ENCODE assay signal across 26 mouse cellular contexts in genomic region chr11:87965293-87965692, GRCm38 (mm10). TPM values are rescaled to one million over a fixed set of nuclear protein-coding genes. Genes with fewer than 3 reads are reported as not detected.
A peak's percentile ranks its signal among the peaks of the same experiment; 100 is the strongest.
DNase-seq lines count a peak whose midpoint lies in the region; ATAC-seq lines count a peak whose summit lies in the region.
"Had no signal": no experiment of that assay in that cellular context is flagged by ENCODE, and none has a peak within 500 bp of the region (broad histone marks: within the 10 kb centered on the region; RNA-seq: fewer than 3 reads in every experiment).

No protein-coding gene starts in this region.

- H3K27ac ChIP-seq in neural tube, embryonic 13.5 days (replicated peaks) = no peak overlapping the region
- H3K27ac ChIP-seq in forebrain, embryonic 11.5 days (ENCODE audit: low read depth, low read length) = no peak overlapping the region
- H3K27ac ChIP-seq: embryonic facial prominence, embryonic 13.5 days; heart, embryonic 13.5 days; hindbrain, embryonic 12.5 days; intestine, embryonic 15.5 days had no signal

- no peaks in the 10 kb centered on the region for H3K36me3 ChIP-seq in neural tube, embryonic 13.5 days
- H3K36me3 ChIP-seq in forebrain, embryonic 11.5 days (ENCODE audit: control insufficient read depth, insufficient read depth, low read length) = no peaks in the 10 kb centered on the region
- H3K36me3 ChIP-seq: embryonic facial prominence, embryonic 13.5 days; heart, embryonic 13.5 days; hindbrain, embryonic 12.5 days; intestine, embryonic 15.5 days had no signal

- DNase-seq in neural tube, embryonic 10.5 days (ENCODE audit: extremely low spot score, low spot score) = no peak
- DNase-seq in T-cell, adult 2 months (ENCODE audit: low spot score) = peak; percentile 31
- peak; percentile 63 for DNase-seq in naive thymus-derived CD4-positive, alpha-beta T cell, adult 2 months (ENCODE audit: low read depth)
- DNase-seq in forebrain, embryonic 11.5 days (ENCODE audit: low spot score) = no peak
- no peak for DNase-seq in gastrocnemius, adult 18-20 months (ENCODE audit: low spot score)
- DNase-seq in adrenal gland, postnatal 25 days = no peak
- DNase-seq: adrenal gland, adult 8-10 months; B cell, adult 2 months; cerebellum, adult 18-20 months; cerebellum, adult 9-11 months; cerebellum, postnatal 36 days; gastrocnemius, postnatal 36 days; heart, adult 11 months; heart, postnatal 4 days had no signal

- H3K4me1 ChIP-seq in neural tube, embryonic 13.5 days (replicated peaks) = peaks cover 16% of the 10 kb centered on the region
- H3K4me1 ChIP-seq in forebrain, embryonic 11.5 days (replicated peaks; ENCODE audit: control insufficient read depth, insufficient read depth, low read length) = 0 out of 2 replicates have a peak, but pooled peaks cover 3% of the 10 kb centered on the region
- H3K4me1 ChIP-seq: intestine, embryonic 15.5 days had no signal

- H3K4me2 ChIP-seq in neural tube, embryonic 13.5 days = no peak overlapping the region
- no peak overlapping the region for H3K4me2 ChIP-seq in forebrain, embryonic 11.5 days (ENCODE audit: low read depth, low read length, severe bottlenecking)
- H3K4me2 ChIP-seq: heart, embryonic 13.5 days; hindbrain, embryonic 12.5 days; intestine, embryonic 15.5 days had no signal

- 56% methylated on average over 3 of the region's 3 CpGs for WGBS in neural tube, embryonic 13.5 days
- WGBS in forebrain, embryonic 11.5 days = 35% methylated on average over 3 of the region's 3 CpGs

- H3K9ac ChIP-seq in neural tube, embryonic 13.5 days = 0 out of 2 replicates have a peak overlapping the region, but pooled peaks have one; percentile 22
- no peak overlapping the region for H3K9ac ChIP-seq in forebrain, embryonic 11.5 days (ENCODE audit: low read length)
- H3K9ac ChIP-seq: embryonic facial prominence, embryonic 13.5 days; heart, embryonic 13.5 days; hindbrain, embryonic 12.5 days; intestine, embryonic 15.5 days had no signal

- no peak overlapping the region for H3K4me3 ChIP-seq in neural tube, embryonic 13.5 days
- no peak overlapping the region for H3K4me3 ChIP-seq in forebrain, embryonic 11.5 days (ENCODE audit: low read depth, low read length)
- H3K4me3 ChIP-seq: embryonic facial prominence, embryonic 13.5 days; heart, embryonic 13.5 days; hindbrain, embryonic 12.5 days; intestine, embryonic 15.5 days had no signal

- H3K9me3 ChIP-seq in neural tube, embryonic 13.5 days = no peaks in the 10 kb centered on the region
- H3K9me3 ChIP-seq in forebrain, embryonic 11.5 days (ENCODE audit: control insufficient read depth, low read length) = no peaks in the 10 kb centered on the region
- H3K9me3 ChIP-seq: embryonic facial prominence, embryonic 13.5 days; heart, embryonic 13.5 days; hindbrain, embryonic 12.5 days; intestine, embryonic 15.5 days had no signal

- peaks cover 3% of the 10 kb centered on the region; the same call in 1 of the 2 replicates for H3K27me3 ChIP-seq in neural tube, embryonic 13.5 days
- H3K27me3 ChIP-seq in forebrain, embryonic 11.5 days (ENCODE audit: control insufficient read depth, insufficient read depth, low read length) = no peaks in the 10 kb centered on the region
- H3K27me3 ChIP-seq: embryonic facial prominence, embryonic 13.5 days; intestine, embryonic 15.5 days; Patski had no signal

- 0 out of 2 replicates have a peak, but pooled peaks have one; percentile 5 for ATAC-seq in neural tube, embryonic 13.5 days (ENCODE audit: low read depth)
- peak; percentile 64 for ATAC-seq in CD4-positive, CD25-positive, alpha-beta regulatory T cell, adult 4 months
- ATAC-seq in forebrain, embryonic 11.5 days (replicated peaks; ENCODE audit: low FRiP score) = no peak
- ATAC-seq: forebrain, embryonic 14.5 days; intestine, embryonic 15.5 days; Patski had no signal

RNA-seq across cellular contexts. Expression of gene Dynll2, which starts 22.0 kb away (rescaled TPM):
- 49.1 and 51.2 TPM in 2 replicates for polyA plus RNA-seq in neural tube, embryonic 13.5 days (2015; fragmentation: Nextera tagmentation; extraction: Ambion mirVana)
- 1 to 10 TPM; 4.0 to 4.6 TPM for polyA plus RNA-seq in CD4-positive, CD25-positive, alpha-beta regulatory T cell, adult 4 months (2017; shearing (Covaris generic))
- 19.1 and 21.3 TPM in 2 replicates for polyA plus RNA-seq in forebrain, embryonic 11.5 days (2014; fragmentation: Nextera tagmentation; extraction: Ambion mirVana)
- total RNA-seq in gastrocnemius, adult 18-20 months (2021) = 100 to 1,000 TPM; 192 to 239 TPM
- 213 TPM in 2 replicates for total RNA-seq in adrenal gland, postnatal 25 days (2021)

RNA-seq across cellular contexts. Expression of gene Olfr464, which starts 44.5 kb away (rescaled TPM):
- 0.08 TPM in 1 of 2 replicates, not detected in the other for polyA plus RNA-seq in neural tube, embryonic 13.5 days (2015; fragmentation: Nextera tagmentation; extraction: Ambion mirVana)
- polyA plus RNA-seq in CD4-positive, CD25-positive, alpha-beta regulatory T cell, adult 4 months (2017; shearing (Covaris generic)) = not detected
- polyA plus RNA-seq in forebrain, embryonic 11.5 days (2014; fragmentation: Nextera tagmentation; extraction: Ambion mirVana) = not detected in 2 replicates
- total RNA-seq in gastrocnemius, adult 18-20 months (2021) = not detected
- total RNA-seq in adrenal gland, postnatal 25 days (2021) = not detected in 2 replicates
- total RNA-seq: adrenal gland, adult 8-10 months; adrenal gland, postnatal 4 days; gastrocnemius, adult 8-10 months; gastrocnemius, postnatal 36 days; heart, postnatal 4 days; MEL had no signal
- polyA plus RNA-seq: embryonic facial prominence, embryonic 13.5 days; forebrain, embryonic 14.5 days; heart, embryonic 13.5 days; heart, postnatal 0 days; hindbrain, embryonic 12.5 days; intestine, embryonic 15.5 days; Patski had no signal

Comparison
In these comparisons a context has a peak if more than half of its experiments do, and no peak if none do; other contexts are left out.
1. DNase-seq: peak in T-cell, adult 2 months (single experiment) and naive thymus-derived CD4-positive, alpha-beta T cell, adult 2 months (single experiment); none in neural tube, embryonic 10.5 days (single experiment), forebrain, embryonic 11.5 days (single experiment), gastrocnemius, adult 18-20 months (single experiment) and adrenal gland, postnatal 25 days (single experiment).